Mouse (Mus musculus) G1E (cell line): ENCODE measurements at regions not wholly inside any gene's neighbourhood (a gene's known extent, or its start where the extent isn't known, plus 50 kb on each side); places are given as distances from the start of the nearest gene placed in this dataset.

Experiments
- CTCF ChIP-seq: IDR thresholded peaks from 2 replicates; pipeline ENCODE4 v1.5.1; 2012; ENCODE audit warnings: low read depth, low read length, inconsistent platforms, mixed read lengths
- GATA1 ChIP-seq: IDR thresholded peaks from 2 replicates; pipeline ENCODE4 v1.6.1; 2012; ENCODE audit warnings: borderline replicate concordance, low read length, inconsistent platforms, mixed read lengths

- TF ChIP-seq GATA1 = no peak
- TF ChIP-seq CTCF = no peak
Measured at GRCm38 (mm10) chr14:76910186-76910585, 126.4 kb upstream of the Ccdc122 start.
